Mouse (Mus musculus): ENCODE results near the gene Thap8. TPM values are rescaled to one million over a fixed set of nuclear protein-coding genes. Genes with fewer than 3 reads are reported as not detected.
A peak's percentile ranks its signal among the peaks of the same experiment; 100 is the strongest.

Gene Thap8
- total RNA-seq, 2 experiments from 2014 or later: 0.51 TPM; not detected in 1

- DNase-seq (ENCODE audit: extremely low spot score in 1 of 2, low spot score in 2 of 2): peak; percentile 88 to 94
- intact Hi-C loops (cut with DNase I): no loop called here
Observed at GRCm38 (mm10) chr7:30280670-30281138, 810 bp downstream of the Thap8 start.

GRCm38 (mm10) chr7:30281522-30281921, 1.6 kb downstream of the Thap8 start:
- no peak for DNase-seq (ENCODE audit: extremely low spot score in 1 of 2, low spot score in 2 of 2)
- intact Hi-C loops (cut with DNase I): no loop called here

- DNase-seq (ENCODE audit: extremely low spot score in 1 of 2, low spot score in 2 of 2): no peak
- intact Hi-C loops (cut with DNase I): no loop called here
Observed at GRCm38 (mm10) chr7:30282740-30283139, 2.8 kb downstream of the Thap8 start.

GRCm38 (mm10) chr7:30286701-30287410, 7.0 kb downstream of the Thap8 start:
- intact Hi-C loops (cut with DNase I): no loop called here
- peak in 1 of 2 experiments; percentile 65 for DNase-seq (ENCODE audit: extremely low spot score in 1 of 2, low spot score in 2 of 2)

- no peak for DNase-seq (ENCODE audit: extremely low spot score in 1 of 2, low spot score in 2 of 2)
- intact Hi-C loops (cut with DNase I): no loop called here
Observed at GRCm38 (mm10) chr7:30288046-30288445, 8.2 kb downstream of the Thap8 start.

GRCm38 (mm10) chr7:30289071-30289713, 9.3 kb downstream of the Thap8 start:
- intact Hi-C loops (cut with DNase I): no loop called here
- no peak for DNase-seq (ENCODE audit: extremely low spot score in 1 of 2, low spot score in 2 of 2)

DNA sequence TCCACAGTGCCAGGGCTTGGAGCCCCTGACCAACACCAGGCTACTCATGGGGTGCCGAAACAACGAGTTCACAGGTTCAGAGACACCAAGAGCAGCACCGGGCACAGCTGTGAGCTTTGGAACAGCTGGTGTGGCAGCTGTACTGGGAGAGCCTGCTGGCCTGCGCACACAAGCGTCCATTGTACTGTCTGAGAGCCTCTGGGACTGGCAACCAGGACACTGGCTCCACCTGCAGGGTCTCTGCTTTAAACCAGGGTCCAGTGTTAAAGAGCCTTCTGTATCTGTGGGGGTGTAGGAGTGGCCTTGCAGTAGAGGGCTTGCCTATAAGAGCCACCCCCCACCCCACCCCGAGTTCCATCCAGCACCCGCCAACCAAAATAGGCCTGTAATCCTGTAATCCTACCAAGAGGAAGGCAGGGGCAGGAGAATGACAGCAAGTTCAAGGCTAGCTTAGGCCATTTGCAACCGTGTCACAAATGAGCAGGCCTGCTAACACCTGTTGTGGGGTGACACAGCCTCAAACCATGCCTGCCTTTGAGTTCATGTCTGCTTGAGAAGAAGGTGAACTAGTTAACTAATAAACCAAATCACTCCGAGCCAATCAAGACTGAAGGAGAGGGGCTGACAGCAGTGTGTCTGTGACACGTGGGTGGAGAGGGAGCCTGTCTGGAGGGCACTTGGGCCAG, 10.0 kb downstream of the Thap8 start:
- DNase-seq (ENCODE audit: extremely low spot score in 1 of 2, low spot score in 2 of 2): peak in 1 of 2 experiments; percentile 65
- intact Hi-C loops (cut with DNase I): loop anchor here (5.0 kb wide), 1 partner anchor 58 kb away; the partner anchor contains the start of genes Polr2i and Tbcb

DNA sequence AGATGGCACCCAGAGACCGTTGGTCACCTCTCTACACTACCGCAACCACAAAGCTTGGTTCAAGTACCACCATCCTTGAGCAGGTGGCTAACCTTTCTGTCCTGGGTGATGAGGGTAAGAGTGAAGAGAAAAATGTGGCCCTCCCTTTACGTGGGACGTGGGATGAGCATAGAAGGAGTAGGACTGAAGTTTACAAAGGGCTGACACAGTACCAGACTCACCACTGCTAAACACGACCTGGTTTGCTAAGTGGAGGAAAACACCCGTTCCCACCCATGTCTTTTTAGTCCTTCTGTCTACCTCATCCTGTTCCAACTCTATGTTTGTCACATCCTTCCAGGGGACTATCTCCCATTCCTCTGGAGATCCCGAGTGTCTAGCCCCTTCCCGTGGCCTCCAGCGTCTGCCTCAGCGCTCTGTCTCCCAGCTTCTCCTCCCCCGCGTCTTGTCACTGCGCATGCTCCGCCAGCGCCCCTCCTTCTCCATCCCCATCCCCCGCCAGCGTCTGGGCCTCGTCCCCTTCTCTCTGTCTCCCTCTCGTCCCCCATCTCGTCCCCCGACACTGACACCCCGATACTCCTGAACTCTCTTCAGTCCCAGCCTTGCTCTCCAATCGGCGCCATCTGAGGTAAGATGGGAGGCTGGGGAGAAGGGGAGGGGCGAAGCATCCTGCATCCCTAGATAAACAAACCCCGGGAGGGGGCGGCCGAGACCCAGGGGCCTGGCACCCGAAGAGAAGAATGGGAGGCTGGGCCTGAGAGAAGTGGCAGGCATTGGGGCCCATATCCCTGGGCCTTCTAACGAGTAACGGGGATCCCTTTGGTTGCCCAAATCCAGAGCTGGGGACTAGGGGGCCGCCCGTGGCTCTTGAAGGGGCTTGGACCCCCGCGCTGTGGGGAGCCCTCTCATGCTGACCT, 11.6 kb downstream of the Thap8 start, which contains the start of gene Clip3:
TSS of gene Clip3 (plus strand) at position 514 of the 917 bp plus-strand sequence.
- intact Hi-C loops (cut with DNase I): loop anchor here (5.0 kb wide), 1 partner anchor 59 kb away; the partner anchor contains the start of genes Polr2i and Tbcb

GRCm38 (mm10) chr7:30293795-30294194, 13.9 kb downstream of the Thap8 start:
- DNase-seq (ENCODE audit: extremely low spot score in 1 of 2, low spot score in 2 of 2): peak in 1 of 2 experiments; percentile 56
- intact Hi-C loops (cut with DNase I): loop anchor here (5.0 kb wide), 1 partner anchor 61 kb away; the partner anchor contains the start of genes Polr2i and Tbcb

More for the DNA sequence above, 11.6 kb downstream of the Thap8 start, which contains the start of gene Clip3:
- DNase-seq (ENCODE audit: extremely low spot score in 1 of 2, low spot score in 2 of 2): peak; percentile 86 to 92

DNA sequence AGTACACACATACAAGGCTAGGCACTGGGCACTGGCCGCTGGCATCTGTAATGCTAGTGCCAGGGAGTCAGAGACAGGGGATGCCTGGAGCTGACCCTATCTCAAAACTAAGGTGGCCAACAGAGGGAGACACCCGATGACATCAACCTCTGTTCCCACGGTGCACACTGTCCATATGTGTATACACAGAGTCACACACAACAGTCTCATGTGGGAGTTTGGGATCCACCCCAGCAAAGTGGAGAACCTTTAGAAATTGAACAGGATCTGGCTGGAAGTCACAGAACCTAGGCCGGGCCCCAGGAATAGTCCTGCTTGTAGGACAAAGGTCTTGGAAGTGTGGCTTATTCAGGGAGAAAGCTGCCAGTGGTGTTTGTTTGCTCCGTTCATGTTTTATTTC, 14.4 kb downstream of the Thap8 start:
- no peak for DNase-seq (ENCODE audit: extremely low spot score in 1 of 2, low spot score in 2 of 2)
- intact Hi-C loops (cut with DNase I): loop anchor here (5.0 kb wide), 1 partner anchor 62 kb away; the partner anchor contains the start of genes Polr2i and Tbcb

DNA sequence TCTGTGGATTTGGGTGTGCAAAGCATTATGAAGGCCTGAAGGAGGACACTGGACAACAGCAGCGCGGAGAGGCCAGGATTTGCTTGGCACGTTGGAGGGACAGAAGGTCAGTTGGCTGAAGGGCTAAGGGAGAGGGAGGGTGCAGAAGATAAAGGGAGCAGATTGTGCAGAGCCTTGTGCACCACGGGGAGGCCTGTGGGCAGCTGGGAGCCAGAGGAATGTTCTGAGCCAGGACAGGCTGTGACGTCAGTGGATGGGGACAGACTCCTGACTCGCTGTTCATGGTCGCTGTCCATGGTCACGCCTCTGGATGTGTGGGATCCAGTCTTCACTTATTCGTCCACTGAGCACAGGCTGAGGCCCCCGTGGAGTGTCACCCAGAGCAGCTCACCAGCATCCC, 15.2 kb downstream of the Thap8 start:
- intact Hi-C loops (cut with DNase I): no loop called here

DNA sequence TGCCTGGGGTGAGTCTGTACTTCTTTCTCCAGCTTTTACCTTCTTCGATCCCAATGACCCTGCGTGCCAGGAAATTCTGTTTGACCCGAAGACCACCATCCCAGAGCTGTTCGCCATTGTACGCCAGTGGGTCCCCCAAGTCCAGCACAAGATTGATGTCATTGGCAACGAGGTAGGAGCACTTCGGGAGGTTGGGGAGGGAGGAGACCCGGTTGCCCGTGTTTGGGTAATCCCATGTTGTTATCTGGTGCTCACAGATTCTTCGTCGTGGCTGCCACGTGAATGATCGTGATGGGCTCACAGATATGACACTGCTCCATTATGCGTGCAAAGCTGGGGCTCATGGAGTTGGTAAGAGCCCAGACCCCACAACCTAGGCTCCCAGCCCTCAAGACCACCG, 16.9 kb downstream of the Thap8 start:
- DNase-seq (ENCODE audit: extremely low spot score in 1 of 2, low spot score in 2 of 2): no peak
- intact Hi-C loops (cut with DNase I): no loop called here

More for the DNA sequence above, 15.2 kb downstream of the Thap8 start:
- peak in 1 of 2 experiments; percentile 48 for DNase-seq (ENCODE audit: extremely low spot score in 1 of 2, low spot score in 2 of 2)

GRCm38 (mm10) chr7:30297266-30297665, 17.4 kb downstream of the Thap8 start:
- intact Hi-C loops (cut with DNase I): no loop called here
- DNase-seq (ENCODE audit: extremely low spot score in 1 of 2, low spot score in 2 of 2): no peak

DNA sequence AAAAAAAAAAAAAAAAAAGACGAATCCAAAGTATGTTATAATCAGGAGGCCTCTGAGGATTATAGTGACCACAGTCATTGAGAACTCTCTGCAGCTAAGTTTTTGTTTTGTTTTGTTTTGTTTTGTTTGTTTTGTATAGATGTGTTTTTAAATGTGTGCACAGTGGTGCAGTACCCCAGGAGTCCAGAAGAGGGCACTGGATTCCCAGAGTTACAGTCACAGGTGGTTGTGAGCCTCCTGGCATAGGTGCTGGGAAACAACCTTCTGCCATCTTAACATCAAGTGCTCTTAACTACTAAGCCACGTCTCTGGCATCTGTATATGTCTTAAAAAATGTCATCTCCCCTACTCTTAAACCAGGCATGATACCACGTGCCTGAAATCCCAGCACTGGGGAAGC, 21.0 kb downstream of the Thap8 start:
- no peak for DNase-seq (ENCODE audit: extremely low spot score in 1 of 2, low spot score in 2 of 2)
- intact Hi-C loops (cut with DNase I): no loop called here

GRCm38 (mm10) chr7:30306083-30306779, 26.3 kb downstream of the Thap8 start:
- no peak for DNase-seq (ENCODE audit: extremely low spot score in 1 of 2, low spot score in 2 of 2)
- intact Hi-C loops (cut with DNase I): no loop called here

DNA sequence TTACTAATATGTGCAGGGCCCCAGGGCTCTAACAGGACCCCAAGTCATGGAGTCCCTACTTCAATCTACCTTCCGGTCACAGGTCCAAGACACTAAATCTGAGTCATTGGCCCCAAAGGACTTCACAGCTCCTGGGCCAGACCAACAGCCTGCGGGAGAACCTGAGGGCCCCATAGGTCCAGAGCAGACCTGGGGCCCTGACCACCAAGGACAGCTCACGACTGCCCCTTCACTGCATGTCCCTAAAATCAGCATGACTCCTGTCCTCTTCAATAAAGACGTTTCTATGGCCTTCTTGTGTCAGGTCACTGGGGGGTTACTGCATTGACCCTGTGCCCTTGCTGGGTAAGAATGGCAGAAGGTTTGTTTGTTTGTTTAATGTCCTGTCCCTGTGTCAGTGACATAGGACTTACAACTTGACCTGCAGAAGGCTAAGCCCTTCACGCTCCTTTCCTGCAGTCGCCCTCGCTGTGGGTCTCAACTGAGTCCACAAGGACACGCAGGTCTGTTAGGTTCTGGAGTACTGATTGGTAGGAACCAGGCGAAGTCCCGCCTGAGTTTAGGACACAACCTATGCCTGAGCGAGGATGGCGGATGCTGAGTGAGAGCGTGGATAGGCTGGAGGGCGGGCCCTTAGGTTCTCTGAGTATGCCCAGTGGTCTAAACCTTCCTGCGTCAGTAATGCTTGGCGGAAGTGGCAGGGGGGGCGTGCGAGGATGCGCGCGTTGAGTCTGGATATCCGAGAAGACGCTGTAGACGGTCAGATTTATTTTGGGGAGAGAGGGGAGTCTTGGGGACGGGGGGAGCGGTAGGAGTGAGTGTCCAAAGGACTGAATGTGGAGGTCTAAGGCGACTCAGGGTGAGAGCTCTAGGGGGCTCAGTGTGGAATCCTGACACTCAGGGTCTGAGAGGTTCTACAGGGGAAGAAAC, 28.4 kb downstream of the Thap8 start, which contains the start of gene Alkbh6:
TSS of gene Alkbh6 (plus strand) at position 642 of the 930 bp plus-strand sequence.
- intact Hi-C loops (cut with DNase I): no loop called here

More for the DNA sequence above, 28.4 kb downstream of the Thap8 start, which contains the start of gene Alkbh6:
- peak; percentile 95 to 96 for DNase-seq (ENCODE audit: extremely low spot score in 1 of 2, low spot score in 2 of 2)

All from left cerebral cortex, postnatal 10 days (tissue).